Mouse (Mus musculus) MEL (cell line): ENCODE data around the gene Gm21985. TPM values are rescaled to one million over a fixed set of nuclear protein-coding genes. Genes with fewer than 3 reads are reported as not detected.

ENCODE experiments used
- DNase-seq: peaks from one replicate; pipeline ENCODE4 v3.0.0; 2011; ENCODE audit warnings: low read depth, low spot score
- H3K27ac ChIP-seq: 2 replicates; pipeline ENCODE4 v1.5.1; 2012; ENCODE audit warnings: low read depth, mild to moderate bottlenecking, control low read depth, low read length, moderate library complexity; ENCODE audit not compliant: control insufficient read depth
- H3K27me3 ChIP-seq, 2 experiments: fragments of 150-350 bp in 1 of 2; sonication (generic) in 1 of 2; 2 replicates each; pipeline ENCODE4 v1.6.1; 2012; ENCODE audit warnings: low read length in 2 of 2, mild to moderate bottlenecking in 2 of 2, improper control_type of control experiment in 1 of 2, moderate library complexity in 1 of 2; ENCODE audit not compliant: insufficient read depth in 2 of 2, control insufficient read depth in 1 of 2
- H3K36me3 ChIP-seq, 2 experiments: 2 replicates each; pipeline ENCODE4 v1.6.1; 2012 to 2014; ENCODE audit warnings: low read length in 2 of 2, improper control_type of control experiment in 1 of 2, inconsistent platforms in 1 of 2, mild to moderate bottlenecking in 1 of 2; ENCODE audit not compliant: insufficient read depth in 2 of 2, control insufficient read depth in 1 of 2
- H3K4me1 ChIP-seq, 2 experiments: fragments of 150-350 bp in 1 of 2; sonication (generic) in 1 of 2; 2 replicates each; pipeline ENCODE4 v1.6.1; 2012; ENCODE audit warnings: low read length in 2 of 2, improper control_type of control experiment in 1 of 2, mild to moderate bottlenecking in 1 of 2; ENCODE audit not compliant: insufficient read depth in 2 of 2, control insufficient read depth in 1 of 2
- H3K4me3 ChIP-seq, 2 experiments: fragments of 150-350 bp in 1 of 2; sonication (generic) in 1 of 2; 2 replicates each; pipeline ENCODE4 v1.5.1; 2012; ENCODE audit warnings: low read depth in 2 of 2, low read length in 2 of 2, mild to moderate bottlenecking in 2 of 2, moderate library complexity in 2 of 2, control low read depth in 1 of 2, improper control_type of control experiment in 1 of 2; ENCODE audit not compliant: control insufficient read depth in 1 of 2, insufficient read depth in 1 of 2
- H3K79me2 ChIP-seq: 2 replicates; pipeline ENCODE4 v1.6.1; 2012; ENCODE audit warnings: mild to moderate bottlenecking, low read length, moderate library complexity; ENCODE audit not compliant: control insufficient read depth, poor library complexity, insufficient read depth
- H3K9ac ChIP-seq: 2 replicates; pipeline ENCODE4 v1.6.1; 2012; ENCODE audit warnings: low read depth, mild to moderate bottlenecking, control low read depth, low read length, moderate library complexity; ENCODE audit not compliant: control insufficient read depth, poor library complexity, severe bottlenecking
- H3K9me3 ChIP-seq: fragments of 150-350 bp; sonication (generic); replicated peaks from 2 replicates; pipeline ENCODE4 v1.6.1; 2012; ENCODE audit warnings: mild to moderate bottlenecking, low read length, improper control_type of control experiment, moderate library complexity; ENCODE audit not compliant: insufficient read depth
- CHD1 ChIP-seq: IDR thresholded peaks from 2 replicates; pipeline ENCODE4 v1.6.1; 2012; ENCODE audit warnings: low read depth, mild to moderate bottlenecking, inconsistent platforms, low read length, improper control_type of control experiment
- CHD2 ChIP-seq: IDR thresholded peaks from 2 replicates; pipeline ENCODE4 v1.6.1; 2011; ENCODE audit warnings: low read length, improper control_type of control experiment
- CTCF ChIP-seq, 3 experiments: IDR thresholded peaks in 2 of 3; conservative IDR thresholded peaks in 1 of 3; 2 replicates each; pipeline ENCODE4 v1.5.1; 2011 to 2012; ENCODE audit warnings: low read length in 3 of 3, low read depth in 2 of 3, mild to moderate bottlenecking in 2 of 3, improper control_type of control experiment in 1 of 3, inconsistent platforms in 1 of 3, mixed read lengths in 1 of 3, moderate library complexity in 1 of 3; ENCODE audit not compliant: control insufficient read depth in 1 of 3, insufficient read depth in 1 of 3, poor library complexity in 1 of 3, severe bottlenecking in 1 of 3
- ELF1 ChIP-seq: IDR thresholded peaks from 2 replicates; pipeline ENCODE4 v1.6.1; 2014; ENCODE audit warnings: low read depth, mild to moderate bottlenecking, inconsistent platforms, low read length, improper control_type of control experiment, moderate library complexity
- HCFC1 ChIP-seq: IDR thresholded peaks from 2 replicates; pipeline ENCODE4 v1.6.1; 2012; ENCODE audit warnings: low read depth, mild to moderate bottlenecking, inconsistent platforms, low read length, improper control_type of control experiment, moderate library complexity
- KAT2A ChIP-seq: conservative IDR thresholded peaks from 2 replicates; pipeline ENCODE4 v1.6.1; 2012; ENCODE audit warnings: low read depth, low read length, improper control_type of control experiment, inconsistent platforms
- MEF2A ChIP-seq: IDR thresholded peaks from 2 replicates; pipeline ENCODE4 v1.6.1; 2014; ENCODE audit warnings: low read depth, mild to moderate bottlenecking, inconsistent platforms, low read length, improper control_type of control experiment; ENCODE audit not compliant: poor library complexity, insufficient replicate concordance, severe bottlenecking; ENCODE audit errors: extremely low read depth
- MXI1 ChIP-seq: IDR thresholded peaks from 2 replicates; pipeline ENCODE4 v1.6.1; 2011; ENCODE audit warnings: mild to moderate bottlenecking, low read depth, low read length, improper control_type of control experiment
- MYB ChIP-seq: IDR thresholded peaks from 2 replicates; pipeline ENCODE4 v1.6.1; 2011; ENCODE audit warnings: mild to moderate bottlenecking, low read depth, low read length, improper control_type of control experiment
- POLR2AphosphoS2 ChIP-seq: IDR thresholded peaks from 2 replicates; pipeline ENCODE4 v1.6.1; 2011; ENCODE audit warnings: low read length, improper control_type of control experiment
- POLR2AphosphoS5 ChIP-seq: IDR thresholded peaks from 2 replicates; pipeline ENCODE4 v1.6.1; 2012; ENCODE audit warnings: low read depth, borderline replicate concordance, mild to moderate bottlenecking, inconsistent platforms, low read length, moderate library complexity, mixed read lengths
- RAD21 ChIP-seq: IDR thresholded peaks from 2 replicates; pipeline ENCODE4 v1.6.1; 2011; ENCODE audit warnings: mild to moderate bottlenecking, low read depth, low read length, improper control_type of control experiment
- SIN3A ChIP-seq: IDR thresholded peaks from 2 replicates; pipeline ENCODE4 v1.6.1; 2012; ENCODE audit warnings: low read length, improper control_type of control experiment, inconsistent platforms
- TBP ChIP-seq: IDR thresholded peaks from 2 replicates; pipeline ENCODE4 v1.8.0; 2011; ENCODE audit warnings: low read depth, low read length, improper control_type of control experiment
- UBTF ChIP-seq: IDR thresholded peaks from 2 replicates; pipeline ENCODE4 v1.6.1; 2012; ENCODE audit warnings: low read depth, mild to moderate bottlenecking, inconsistent platforms, low read length, improper control_type of control experiment, moderate library complexity, borderline replicate concordance; ENCODE audit not compliant: insufficient read depth
- ZKSCAN1 ChIP-seq: IDR thresholded peaks from 2 replicates; pipeline ENCODE4 v1.6.1; 2012; ENCODE audit warnings: low read depth, mild to moderate bottlenecking, inconsistent platforms, low read length, improper control_type of control experiment, moderate library complexity
- polyA plus RNA-seq, 2 experiments: library from polyadenylated mRNA; stranded (reverse) in 1 of 2; unstranded in 1 of 2; fragments of >175 nt in 1 of 2; fragments of >200 nt in 1 of 2; gene quantifications; 2 replicates each; pipeline versions ENCODE4 v1.2.1 to v1.2.4; 2012; ENCODE audit warnings: low replicate concordance in 2 of 2, low read depth in 1 of 2; ENCODE audit not compliant: insufficient read length in 2 of 2, insufficient read depth in 1 of 2, missing spikeins in 1 of 2
- total RNA-seq: library from RNA; depleted of rRNA; stranded (reverse); fragments of 300-350 nt; gene quantifications from 2 replicates; pipeline ENCODE4 v1.2.3, GENCODE M21; 2012

The Gm21985 gene
- total and polyA plus RNA-seq, 3 experiments, result 0.04 TPM; not detected in 2

GRCm38 (mm10) chr2:112430403-112430802, 164.3 kb downstream of the Gm21985 start:
- H3K9me3 ChIP-seq, result no peaks in the 10 kb centered on the region
- peaks cover 0 to 33% of the 10 kb centered on the region in 2 experiments; a peak in 2 of 4 replicates for H3K36me3 ChIP-seq
- H3K27ac ChIP-seq, result no peak overlapping the region
- no peak for DNase-seq
- no peaks in the 10 kb centered on the region for H3K27me3 ChIP-seq
- H3K9ac ChIP-seq, result no peak overlapping the region
- no peaks in the 10 kb centered on the region for H3K79me2 ChIP-seq
- peaks cover 20 to 23% of the 10 kb centered on the region in 2 experiments for H3K4me1 ChIP-seq
- TF ChIP-seq RAD21, result no peak
- no peak for TF ChIP-seq ZKSCAN1
- TF ChIP-seq HCFC1, result no peak
- TF ChIP-seq MEF2A, result no peak
- no peak for TF ChIP-seq CTCF (IDR thresholded peaks at IDR 0.05 in 2 of 3, conservative IDR thresholded peaks at IDR 0.05 in 1 of 3; ENCODE audit: control insufficient read depth in 1 of 3, insufficient read depth in 1 of 3, low read depth in 2 of 3, low read length in 3 of 3, poor library complexity in 1 of 3, severe bottlenecking in 1 of 3)
- TF ChIP-seq SIN3A, result no peak
- TF ChIP-seq CHD2, result no peak
- no peak for TF ChIP-seq POLR2AphosphoS2
- TF ChIP-seq KAT2A, result no peak
- no peak for TF ChIP-seq MXI1
- TF ChIP-seq UBTF, result no peak
- no peak overlapping the region for H3K4me3 ChIP-seq

- Histone ChIP-seq H3K27me3 (no peaks in the 10 kb centered on the region), H3K9me3 (no peaks in the 10 kb centered on the region), H3K4me1 (peaks cover 19 to 22% of the 10 kb centered on the region in 2 experiments), H3K36me3 (peaks cover 0 to 30% of the 10 kb centered on the region in 2 experiments; a peak in 2 of 4 replicates), H3K9ac (no peak overlapping the region), H3K79me2 (no peaks in the 10 kb centered on the region), H3K27ac (0 out of 2 replicates have a peak overlapping the region, but pooled peaks have one; percentile 10), H3K4me3 (no peak overlapping the region)
- no peak for DNase-seq
- TF ChIP-seq CHD1 (no peak), MYB (no peak), TBP (no peak), ZKSCAN1 (no peak), POLR2AphosphoS5 (no peak), ELF1 (no peak)
These were observed 166.4 kb downstream of the Gm21985 start for GRCm38 (mm10) chr2:112432523-112432922.
